Mouse (Mus musculus) kidney, postnatal 25 days (tissue): ENCODE measurements around the gene Arid2.
"Not testable (repeated sequence)": the region's sequence is repeated elsewhere in the genome, so short reads cannot be mapped to it uniquely, and the experiment has no call there.

Experiments used
- DNase-seq, 2 experiments: peaks; one replicate each; pipeline ENCODE4 v3.0.0; 2021; ENCODE audit warnings: mixed read lengths in 2 of 2

The Arid2 gene

DNA sequence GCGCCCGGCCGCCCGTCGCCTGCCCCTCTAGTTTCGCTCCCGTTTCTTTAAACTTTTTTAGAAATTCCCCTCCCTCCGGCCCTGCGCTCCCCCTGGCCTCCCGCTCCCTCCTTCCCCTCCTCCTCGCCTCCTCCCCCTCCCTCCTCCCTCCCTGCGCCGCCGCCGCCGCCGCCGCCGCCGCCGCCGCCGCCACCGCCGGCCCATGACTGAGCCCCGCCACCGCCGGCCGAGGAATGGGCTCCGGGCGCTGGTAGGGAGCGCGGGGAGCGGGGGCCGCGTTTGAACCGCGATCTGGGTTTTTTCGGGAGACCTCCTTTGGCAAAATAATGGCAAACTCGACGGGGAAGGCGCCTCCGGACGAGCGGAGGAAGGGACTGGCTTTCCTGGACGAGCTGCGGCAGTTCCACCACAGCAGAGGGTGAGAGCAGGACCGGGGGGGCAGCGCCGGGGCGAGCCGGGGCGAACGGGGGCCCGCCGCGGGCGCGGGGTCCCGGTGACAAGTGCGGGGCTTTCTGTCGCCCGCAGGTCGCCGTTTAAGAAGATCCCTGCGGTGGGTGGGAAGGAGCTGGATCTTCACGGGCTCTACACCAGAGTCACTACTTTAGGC is at the start of gene Arid2:
Gene Arid2 (plus strand): TSS at position 150 of the 607 bp plus-strand sequence.
- peak; percentile 64 to 81 for DNase-seq

DNA sequence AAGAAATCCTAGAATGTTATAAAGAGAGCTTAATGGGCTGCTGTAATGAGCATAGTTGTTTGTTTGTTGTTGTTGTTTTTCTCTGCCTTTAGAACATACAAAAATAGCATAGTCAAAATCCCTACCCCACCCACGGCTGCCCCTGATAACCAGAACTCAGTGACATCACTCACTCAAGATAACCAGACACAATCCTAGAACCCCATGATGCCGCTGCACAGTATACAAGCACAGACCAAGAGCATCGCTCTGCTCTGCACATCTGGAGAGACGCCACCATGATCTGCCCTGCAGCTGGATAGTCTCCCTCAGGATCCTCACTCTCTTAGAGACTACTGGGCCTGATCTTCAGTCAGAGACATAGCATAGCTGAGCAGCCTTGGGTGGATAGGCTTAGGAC is 49.2 kb upstream of the Arid2 start:
- no peak for DNase-seq

DNA sequence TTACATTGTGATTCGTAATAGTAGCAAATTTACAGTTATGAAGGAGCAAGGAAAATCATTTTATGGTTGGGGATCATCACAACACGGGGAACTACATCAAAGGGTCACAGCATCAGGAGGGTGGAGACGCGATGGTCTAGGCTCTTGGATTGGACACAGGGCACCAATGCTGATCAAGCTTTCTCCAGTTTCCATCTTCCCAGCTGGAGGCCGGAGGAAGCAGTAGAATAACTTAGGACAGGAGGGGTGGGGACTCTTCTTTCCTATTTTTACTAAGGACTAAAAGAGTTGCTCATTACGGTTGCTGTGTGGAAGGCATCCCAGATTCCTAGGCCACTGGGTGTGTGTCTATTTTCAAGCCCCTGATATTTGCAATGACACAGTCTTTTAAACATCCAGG is 43.1 kb upstream of the Arid2 start:
- DNase-seq: no peak

DNA sequence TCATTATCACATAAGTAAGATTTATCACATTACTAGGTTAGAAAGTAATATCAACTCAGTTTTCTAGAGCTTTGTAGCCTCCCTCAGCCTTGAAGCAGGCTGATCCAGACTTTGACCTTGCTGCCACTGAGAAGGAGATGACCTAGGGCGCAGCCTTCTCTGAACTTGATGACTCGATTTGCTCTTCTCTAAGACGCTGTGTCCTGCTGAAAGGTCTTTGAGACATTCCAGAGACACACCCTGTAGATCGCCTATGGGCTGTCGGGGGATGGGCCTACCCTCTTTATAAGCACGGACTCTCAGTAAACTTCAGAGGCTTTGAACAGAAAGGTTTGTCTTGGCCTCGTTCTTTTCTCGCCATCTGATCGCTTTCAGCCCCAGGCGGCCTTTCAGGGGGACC is 42.6 kb upstream of the Arid2 start:
- DNase-seq: not testable (repeated sequence)

DNA sequence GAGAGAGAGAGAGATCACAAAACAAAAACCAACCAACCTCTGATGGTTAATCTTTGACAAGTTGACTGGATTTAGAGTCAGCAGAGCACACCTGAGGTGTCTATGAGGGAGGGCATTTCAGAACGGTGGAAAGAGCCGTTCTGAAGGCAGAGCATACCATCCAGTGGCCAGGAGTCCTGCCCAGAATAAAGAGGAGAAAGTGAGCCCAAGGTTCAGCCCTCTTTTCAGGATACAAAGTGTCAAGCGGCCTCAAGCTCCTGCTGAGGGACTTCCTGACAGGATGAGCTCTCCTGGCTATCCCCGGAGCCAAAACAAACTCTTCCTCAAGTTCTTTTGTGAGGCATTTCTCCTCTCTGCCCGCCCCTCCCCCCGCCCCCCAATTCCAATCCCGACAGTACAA is 33.5 kb upstream of the Arid2 start:
- peak; percentile 8 to 40 for DNase-seq

DNA sequence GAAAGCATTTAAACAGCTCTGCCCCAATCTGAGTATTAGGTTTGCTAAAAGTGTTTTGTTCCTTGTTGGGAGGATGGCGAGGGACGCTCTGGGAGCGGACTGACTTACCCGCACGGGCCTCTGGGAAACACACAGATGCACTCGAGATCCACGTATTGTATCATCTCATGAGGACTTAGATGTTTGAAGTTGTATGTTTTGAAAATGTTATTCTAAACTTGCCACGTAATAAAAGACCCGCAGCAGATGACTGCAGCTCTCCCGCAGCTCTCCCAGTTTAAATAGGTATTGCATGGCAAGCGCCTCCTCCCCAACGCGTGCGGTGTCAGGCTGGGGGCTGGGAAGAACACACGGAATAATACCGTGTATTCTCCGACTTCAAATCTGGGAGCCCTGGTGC is 33.0 kb upstream of the Arid2 start:
- DNase-seq: no peak

DNA sequence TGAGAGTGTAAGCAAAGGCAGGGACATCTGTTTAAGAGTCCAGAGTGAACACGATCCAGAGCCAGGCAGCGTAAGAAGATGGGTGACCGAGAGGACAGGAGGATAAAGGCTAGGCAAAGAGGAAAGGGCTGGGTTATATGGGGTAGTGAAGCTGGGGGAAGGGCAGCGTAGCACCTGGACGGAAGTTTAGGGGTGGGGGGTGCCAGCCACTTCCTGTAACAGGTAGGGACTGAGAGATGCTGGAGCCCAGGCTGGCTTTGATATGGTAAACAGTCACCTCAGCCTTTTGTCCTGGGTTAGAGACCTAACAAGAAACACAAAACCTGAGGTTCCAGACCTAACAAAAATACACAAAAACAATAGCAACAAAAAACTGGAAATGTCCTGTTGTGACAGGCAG is 29.5 kb upstream of the Arid2 start:
- DNase-seq: no peak

DNA sequence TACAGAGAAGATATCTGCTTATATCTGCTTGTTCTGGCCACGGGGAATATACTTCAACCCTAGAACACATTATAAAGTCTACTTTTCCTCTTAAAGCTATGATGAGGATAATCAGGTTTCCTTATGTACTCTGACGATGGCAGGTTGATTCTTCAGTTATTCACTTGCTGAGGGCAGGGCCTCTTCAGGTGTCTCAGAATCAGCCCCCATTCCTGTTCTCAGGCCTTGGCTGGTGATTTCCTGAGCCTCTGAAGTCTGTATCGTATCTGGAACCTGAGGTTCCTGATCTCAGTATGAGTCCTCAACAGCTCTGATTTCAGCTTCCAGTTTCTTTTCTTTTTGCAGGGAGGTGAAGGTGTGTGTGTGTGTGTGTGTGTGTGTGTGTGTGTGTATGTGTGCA is 22.7 kb upstream of the Arid2 start:
- DNase-seq: no peak

DNA sequence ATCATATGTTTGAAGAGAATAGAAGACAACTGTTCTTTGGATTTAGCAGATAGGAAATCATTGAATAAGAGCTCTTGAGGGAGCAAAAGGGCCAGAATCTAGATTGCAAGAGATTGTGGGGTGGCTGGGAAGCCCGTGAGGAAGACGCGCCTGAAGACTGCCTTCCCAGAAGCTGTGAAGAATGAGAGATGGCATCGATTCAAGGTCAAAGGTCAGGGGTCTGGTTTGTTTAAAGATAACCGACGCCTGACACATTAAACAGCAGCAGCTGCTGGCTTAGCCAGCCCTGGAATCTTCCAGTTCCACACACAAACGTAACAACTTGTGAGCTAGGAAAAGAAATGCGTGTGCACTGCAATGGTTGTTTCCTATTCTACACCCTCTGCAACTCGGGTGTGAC is 19.4 kb upstream of the Arid2 start:
- DNase-seq: peak in 1 of 2 experiments; percentile 27

DNA sequence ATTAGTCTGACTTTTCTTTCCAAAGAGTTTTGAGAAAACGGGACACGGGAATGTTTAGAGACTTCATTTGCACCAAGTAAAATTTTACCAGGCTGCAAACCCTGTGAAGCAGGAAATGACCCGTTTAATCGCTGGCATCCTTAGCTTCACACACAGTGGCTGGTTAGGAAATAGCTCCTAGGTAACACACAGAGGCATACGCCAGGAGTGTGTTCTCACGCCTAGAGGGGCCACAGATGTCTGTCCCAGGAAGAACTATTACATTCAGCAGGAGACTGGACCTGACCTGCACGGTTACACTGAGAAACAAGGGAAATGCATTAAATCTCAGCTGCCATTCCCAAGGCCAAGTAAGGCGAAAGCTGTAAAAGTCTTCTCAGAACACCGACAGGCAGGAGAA is 18.7 kb upstream of the Arid2 start:
- no peak for DNase-seq

DNA sequence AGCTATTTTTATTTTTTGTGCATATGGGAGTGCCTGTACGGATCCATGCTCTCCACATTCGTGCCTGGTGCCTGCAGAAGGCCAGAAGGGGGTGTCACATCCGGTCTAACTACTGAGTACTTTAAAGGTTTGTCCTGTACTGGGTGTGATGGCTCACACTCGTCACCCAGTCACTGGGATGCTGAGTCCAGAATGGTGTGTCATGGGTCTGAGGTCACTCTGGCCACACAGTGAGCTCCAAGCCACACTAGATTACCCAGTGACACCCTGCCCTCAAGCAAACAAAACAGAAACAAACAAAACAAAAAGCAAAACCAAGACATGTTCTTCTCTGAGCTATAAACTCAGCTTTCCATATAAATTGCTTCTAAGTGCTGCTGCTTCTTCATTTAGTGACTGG is 17.9 kb upstream of the Arid2 start:
- no peak for DNase-seq

DNA sequence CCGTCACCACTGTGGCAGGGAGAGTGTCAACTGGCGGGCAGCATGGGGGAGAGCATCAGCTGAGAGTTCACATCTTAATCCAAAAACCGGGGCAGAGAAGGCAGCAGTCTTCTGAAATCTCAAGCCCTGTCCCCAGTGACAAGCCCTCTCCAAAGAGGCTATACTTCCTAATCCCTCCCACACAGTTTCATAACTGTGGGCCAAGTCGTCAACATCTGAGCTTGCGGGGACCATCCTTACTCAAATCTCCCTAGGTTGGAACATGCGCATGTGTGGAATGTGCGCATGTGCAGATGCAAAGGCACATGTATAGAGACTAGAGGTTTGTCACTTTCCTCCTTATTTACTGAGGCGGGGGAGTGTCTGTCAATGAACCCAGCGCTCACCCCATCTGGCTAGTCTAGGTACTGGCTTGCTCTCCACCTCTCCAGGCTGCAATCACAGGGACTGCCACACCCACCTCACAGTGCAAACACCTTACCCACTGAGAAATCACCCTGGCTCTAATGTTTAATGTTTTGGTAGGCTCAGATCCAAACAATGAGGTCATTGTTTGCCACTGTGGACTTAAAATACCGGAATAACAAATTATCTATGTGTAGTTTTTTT is 16.9 kb upstream of the Arid2 start:
- no peak for DNase-seq

DNA sequence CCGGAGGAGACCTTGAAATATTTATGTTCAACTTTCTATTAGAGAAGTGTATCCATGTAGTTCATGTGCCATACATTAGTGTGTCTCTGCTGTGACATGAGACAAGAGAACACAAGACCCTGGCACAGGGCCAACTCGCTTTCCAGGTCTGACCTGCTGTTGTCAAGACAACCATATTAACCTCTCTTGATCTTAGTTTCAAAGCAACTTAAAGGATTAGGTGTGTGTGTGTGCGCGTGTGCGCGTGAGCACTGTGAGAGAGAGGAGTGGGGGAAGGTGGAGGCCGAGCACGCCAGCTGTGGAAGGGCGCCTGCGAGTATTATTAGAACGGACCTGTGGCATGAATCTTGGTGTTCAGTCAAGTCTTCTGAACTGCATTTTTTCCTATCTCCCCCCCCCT is 15.0 kb upstream of the Arid2 start:
- peak; percentile 48 to 57 for DNase-seq

DNA sequence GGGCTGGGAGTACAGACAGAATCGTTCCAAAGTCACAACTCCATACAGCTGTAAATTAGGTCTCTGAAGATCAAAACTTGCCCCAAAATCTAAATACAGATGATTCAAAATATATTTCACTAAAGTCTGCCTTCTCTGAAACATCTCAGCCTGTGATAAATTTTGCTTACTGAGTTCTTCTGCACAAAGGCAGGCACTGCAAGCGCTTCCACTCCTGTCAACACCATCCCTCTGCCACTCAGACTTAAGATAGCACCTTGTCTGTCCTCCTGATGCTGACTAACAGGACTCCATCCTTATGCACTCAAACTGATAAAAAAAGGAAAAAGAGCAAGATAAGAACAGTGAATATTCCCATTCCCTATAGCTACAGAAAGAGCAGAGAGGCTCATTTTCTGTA is 13.0 kb upstream of the Arid2 start:
- DNase-seq: no peak

DNA sequence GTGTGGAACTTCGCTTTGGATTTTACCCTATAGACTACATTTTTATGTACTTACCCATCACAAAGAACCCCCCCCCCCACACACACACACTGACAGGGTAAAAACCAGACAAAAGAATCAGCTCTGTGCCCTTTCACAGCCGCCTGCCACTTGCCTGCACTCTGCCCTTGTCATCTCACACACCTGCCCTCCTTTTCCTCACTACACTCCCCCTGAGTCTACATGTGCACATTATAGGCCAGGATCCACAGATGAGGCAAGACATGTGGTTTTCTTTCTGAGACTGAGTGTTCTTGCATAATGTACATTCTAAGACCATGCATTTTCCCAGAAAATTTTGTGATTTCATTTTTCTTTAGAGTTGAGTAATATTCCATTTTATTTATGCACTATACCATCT is 12.1 kb upstream of the Arid2 start:
- DNase-seq: no peak

DNA sequence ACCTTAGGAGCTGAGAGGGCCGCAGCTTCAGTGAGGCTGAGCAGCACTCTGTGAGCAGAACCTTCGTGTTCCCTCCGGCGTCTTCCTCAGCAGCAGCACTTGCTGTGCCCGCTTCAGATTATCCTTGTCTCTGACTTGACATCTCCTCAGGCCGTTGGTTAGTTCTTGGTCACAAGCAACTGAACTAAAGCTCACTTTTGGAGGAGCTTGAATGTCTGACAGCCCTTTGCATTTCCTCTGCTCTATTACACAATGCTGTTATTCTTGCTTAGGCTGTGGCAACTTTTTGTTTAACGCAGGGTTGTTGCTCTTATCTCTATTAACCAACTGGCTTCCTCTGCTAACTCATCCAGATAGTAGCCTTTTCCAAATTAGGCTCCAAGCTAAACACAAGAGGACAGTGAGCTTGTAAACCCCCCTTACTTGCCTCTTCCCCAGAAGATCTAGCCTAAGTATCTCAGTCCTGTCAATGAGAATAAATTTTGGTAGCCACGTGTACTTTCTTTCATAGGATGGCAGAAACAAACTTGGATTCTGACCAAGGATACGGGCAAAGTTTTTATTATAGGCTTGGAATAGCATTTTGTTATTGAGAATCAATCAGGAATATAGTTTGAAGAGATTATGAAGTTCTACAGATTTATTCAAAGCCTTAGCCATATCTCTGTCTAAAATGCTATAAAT is 11.4 kb upstream of the Arid2 start:
- no peak for DNase-seq

DNA sequence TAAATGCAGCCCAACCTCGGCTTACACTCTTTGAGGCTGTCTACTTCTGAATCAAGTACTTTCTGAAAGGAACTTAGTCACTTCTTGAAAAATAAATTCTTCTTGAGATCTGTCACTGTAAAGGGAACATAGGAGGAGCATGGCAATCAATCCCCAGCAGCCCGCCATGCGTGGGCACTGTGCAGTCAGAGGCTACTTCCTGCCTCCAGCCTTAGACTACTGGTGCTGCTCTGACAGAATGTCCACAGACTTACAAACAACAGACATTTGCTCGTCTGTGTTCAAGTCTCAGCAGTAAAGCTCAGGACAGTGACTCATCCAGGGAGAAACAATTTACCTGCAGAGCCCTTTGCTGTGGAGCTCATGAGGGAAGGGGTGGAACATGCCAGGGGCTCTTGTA is 10.3 kb upstream of the Arid2 start:
- no peak for DNase-seq

DNA sequence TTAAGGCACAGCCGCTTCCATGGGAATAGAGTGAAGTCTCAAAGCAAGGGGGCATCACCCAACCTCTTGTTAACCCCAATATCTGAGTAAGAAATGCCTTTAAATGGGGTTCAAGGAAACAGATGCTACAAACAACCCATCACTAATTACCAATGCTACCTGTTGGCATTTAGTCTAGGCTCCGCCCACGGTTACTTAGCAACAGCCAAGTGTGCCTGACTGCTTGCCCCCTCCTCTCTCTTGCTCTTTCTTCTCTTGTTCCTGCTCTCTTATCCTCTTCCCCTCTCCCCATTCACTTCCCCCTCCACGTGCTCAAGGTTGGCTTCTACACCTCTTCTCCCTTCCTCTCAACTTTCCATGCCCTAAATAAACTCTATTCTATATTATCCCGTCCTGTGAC is 6.1 kb upstream of the Arid2 start:
- DNase-seq: no peak

DNA sequence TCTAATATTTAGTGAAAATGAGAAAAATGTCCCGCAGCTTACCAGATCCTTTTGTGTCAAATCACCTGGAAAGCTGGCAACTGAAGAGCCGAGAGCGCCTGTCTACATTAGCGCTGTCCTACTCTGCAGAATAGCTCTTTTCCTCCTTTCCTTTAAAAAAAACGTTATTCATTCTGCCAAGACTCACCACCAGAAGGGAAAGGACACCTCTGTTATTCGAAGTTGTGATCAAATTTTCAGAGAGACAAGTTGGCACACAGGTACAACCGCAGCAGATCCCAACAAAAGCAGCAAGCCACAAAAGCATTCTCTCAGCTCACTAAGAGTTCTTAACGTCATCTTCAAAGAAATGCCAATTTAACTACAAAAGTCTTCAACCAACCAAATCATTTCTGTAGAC is 4.2 kb upstream of the Arid2 start:
- no peak for DNase-seq

DNA sequence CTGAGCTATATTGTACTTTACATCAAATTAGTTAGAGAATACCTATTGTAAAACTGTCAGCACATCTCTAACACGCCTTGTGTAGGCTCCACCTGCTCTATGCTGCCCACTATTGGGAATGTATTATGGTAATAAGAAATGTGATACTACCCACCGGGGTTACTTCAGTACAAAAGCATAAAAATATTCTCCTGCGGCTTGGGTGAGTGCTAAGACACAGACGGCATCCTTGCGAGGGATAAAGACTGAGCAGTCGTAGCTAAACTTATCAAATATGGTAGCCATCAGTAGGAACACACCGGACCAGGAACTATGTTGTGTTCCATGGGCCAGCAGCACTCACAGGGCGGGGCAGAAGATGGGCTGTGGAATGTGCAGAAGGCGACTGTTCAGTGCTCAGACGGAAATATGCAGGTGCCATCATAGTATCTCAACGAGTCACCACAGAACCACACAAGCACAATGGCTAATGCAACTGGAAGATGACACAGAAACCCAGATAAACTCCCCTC is 3.3 kb upstream of the Arid2 start:
- peak; percentile 39 to 60 for DNase-seq

DNA sequence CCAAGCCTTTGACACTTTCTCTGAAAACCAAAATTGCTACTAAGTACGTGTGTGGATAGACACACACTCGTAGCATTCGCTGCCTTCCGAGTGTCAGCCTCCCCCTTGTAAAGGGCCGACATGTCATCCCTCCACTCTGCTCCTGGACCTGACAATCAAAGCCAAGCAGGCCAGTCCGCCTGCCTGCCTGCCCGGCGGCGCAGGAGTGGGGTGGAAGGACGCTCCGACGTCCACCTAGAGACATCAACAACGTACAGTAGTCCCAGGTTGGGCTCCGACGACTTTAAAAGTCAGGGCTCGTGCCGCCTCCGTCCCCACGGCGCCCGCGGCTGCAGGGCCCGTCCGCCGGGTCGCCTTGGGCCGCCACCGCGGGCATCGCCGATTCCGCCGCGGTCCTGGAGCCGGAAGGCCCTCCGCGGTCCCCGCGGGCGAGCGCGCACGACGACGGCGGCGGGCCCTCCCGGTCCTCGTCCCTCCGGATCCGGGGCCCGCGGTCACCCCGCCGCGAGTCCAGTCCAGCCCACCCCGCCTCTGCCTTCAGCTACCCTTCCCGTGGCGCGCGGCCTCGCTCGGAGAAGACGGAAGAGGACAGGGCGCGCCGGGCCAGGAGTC is 2.5 kb upstream of the Arid2 start:
- peak; percentile 61 to 63 for DNase-seq

DNA sequence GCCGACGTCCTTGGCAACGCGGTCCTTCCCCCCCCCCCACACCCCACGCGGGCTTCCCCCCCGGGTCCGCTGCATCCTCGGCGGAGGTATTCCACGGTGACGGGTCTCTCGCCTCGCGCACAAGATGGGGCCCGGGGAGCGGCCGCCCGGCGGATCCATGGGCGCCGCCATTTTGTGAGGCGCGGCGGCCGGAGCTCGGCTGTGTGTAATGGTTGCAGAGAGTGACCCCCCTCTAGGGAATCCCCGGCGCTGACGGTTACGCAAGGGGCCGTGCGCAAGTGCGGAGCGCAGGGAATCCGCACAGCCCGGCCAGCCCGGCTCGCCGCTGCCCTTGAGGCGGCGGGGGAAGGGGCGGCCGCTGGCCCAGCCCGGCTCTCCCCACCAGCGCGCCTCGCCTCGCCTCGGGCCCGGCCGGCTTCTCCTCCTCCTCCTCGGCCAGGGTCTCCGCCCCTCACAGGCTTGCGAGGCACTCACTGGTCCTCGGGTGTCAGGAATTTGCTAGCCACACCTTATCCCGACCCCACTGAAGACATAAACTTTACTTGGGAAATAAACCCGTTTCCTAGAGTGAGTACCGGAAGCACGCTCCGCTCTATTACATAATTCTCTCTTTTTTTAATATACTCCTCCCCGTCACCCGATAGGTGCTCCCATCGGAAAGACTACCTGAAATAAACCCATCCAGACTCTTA is 1.8 kb upstream of the Arid2 start:
- DNase-seq: peak; percentile 84 to 95
